Mouse (Mus musculus) lung, adult 2 months (tissue): ENCODE measurements around the gene Rasgrf2.

Experiments
- CTCF ChIP-seq: fragments of 200-500 bp; IDR thresholded peaks from 2 replicates; pipeline ENCODE4 v1.5.1; 2011; ENCODE audit warnings: mild to moderate bottlenecking, low read length, control low read depth; ENCODE audit not compliant: insufficient read depth
- POLR2A ChIP-seq: fragments of 200-500 bp; IDR thresholded peaks from 2 replicates; pipeline ENCODE4 v1.6.1; 2011; ENCODE audit warnings: low read depth, mild to moderate bottlenecking, control low read depth, low read length, borderline replicate concordance; ENCODE audit errors: extremely low read depth

DNA sequence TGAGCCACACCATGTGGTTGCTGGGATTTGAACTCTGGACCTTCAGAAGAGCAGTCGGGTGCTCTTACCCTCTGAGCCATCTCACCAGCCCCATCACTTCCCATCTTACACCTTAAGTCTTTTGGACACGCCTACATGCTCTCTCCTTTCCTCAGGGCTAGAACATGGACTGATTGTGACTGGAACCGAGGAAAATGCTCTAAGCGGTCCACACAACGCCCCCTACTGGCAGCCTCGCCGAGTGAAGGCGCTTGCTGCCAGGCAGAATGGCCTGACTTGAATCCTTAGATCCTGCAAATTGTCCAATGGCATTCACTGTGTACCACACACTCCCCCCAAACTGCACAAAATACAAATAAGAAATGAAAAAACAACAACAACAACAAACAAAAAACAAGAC, 274.0 kb downstream of the Rasgrf2 start:
- TF ChIP-seq POLR2A (no peak), CTCF (no peak)
